Mouse (Mus musculus) MEL (cell line): ENCODE data around the gene Jdp2. TPM values are rescaled to one million over a fixed set of nuclear protein-coding genes. Genes with fewer than 3 reads are reported as not detected.
A peak's percentile ranks its signal among the peaks of the same experiment; 100 is the strongest.

Source experiments
- DNase-seq: peaks from one replicate; pipeline ENCODE4 v3.0.0; 2011; ENCODE audit warnings: low read depth, low spot score
- H3K27ac ChIP-seq: 2 replicates; pipeline ENCODE4 v1.5.1; 2012; ENCODE audit warnings: low read depth, mild to moderate bottlenecking, control low read depth, low read length, moderate library complexity; ENCODE audit not compliant: control insufficient read depth
- H3K27me3 ChIP-seq, 2 experiments: fragments of 150-350 bp in 1 of 2; sonication (generic) in 1 of 2; 2 replicates each; pipeline ENCODE4 v1.6.1; 2012; ENCODE audit warnings: low read length in 2 of 2, mild to moderate bottlenecking in 2 of 2, improper control_type of control experiment in 1 of 2, moderate library complexity in 1 of 2; ENCODE audit not compliant: insufficient read depth in 2 of 2, control insufficient read depth in 1 of 2
- H3K36me3 ChIP-seq, 2 experiments: 2 replicates each; pipeline ENCODE4 v1.6.1; 2012 to 2014; ENCODE audit warnings: low read length in 2 of 2, improper control_type of control experiment in 1 of 2, inconsistent platforms in 1 of 2, mild to moderate bottlenecking in 1 of 2; ENCODE audit not compliant: insufficient read depth in 2 of 2, control insufficient read depth in 1 of 2
- H3K4me1 ChIP-seq, 2 experiments: fragments of 150-350 bp in 1 of 2; sonication (generic) in 1 of 2; 2 replicates each; pipeline ENCODE4 v1.6.1; 2012; ENCODE audit warnings: low read length in 2 of 2, improper control_type of control experiment in 1 of 2, mild to moderate bottlenecking in 1 of 2; ENCODE audit not compliant: insufficient read depth in 2 of 2, control insufficient read depth in 1 of 2
- H3K4me3 ChIP-seq, 2 experiments: fragments of 150-350 bp in 1 of 2; sonication (generic) in 1 of 2; 2 replicates each; pipeline ENCODE4 v1.5.1; 2012; ENCODE audit warnings: low read depth in 2 of 2, low read length in 2 of 2, mild to moderate bottlenecking in 2 of 2, moderate library complexity in 2 of 2, control low read depth in 1 of 2, improper control_type of control experiment in 1 of 2; ENCODE audit not compliant: control insufficient read depth in 1 of 2, insufficient read depth in 1 of 2
- H3K79me2 ChIP-seq: 2 replicates; pipeline ENCODE4 v1.6.1; 2012; ENCODE audit warnings: mild to moderate bottlenecking, low read length, moderate library complexity; ENCODE audit not compliant: control insufficient read depth, poor library complexity, insufficient read depth
- H3K9ac ChIP-seq: 2 replicates; pipeline ENCODE4 v1.6.1; 2012; ENCODE audit warnings: low read depth, mild to moderate bottlenecking, control low read depth, low read length, moderate library complexity; ENCODE audit not compliant: control insufficient read depth, poor library complexity, severe bottlenecking
- H3K9me3 ChIP-seq: fragments of 150-350 bp; sonication (generic); replicated peaks from 2 replicates; pipeline ENCODE4 v1.6.1; 2012; ENCODE audit warnings: mild to moderate bottlenecking, low read length, improper control_type of control experiment, moderate library complexity; ENCODE audit not compliant: insufficient read depth
- BHLHE40 ChIP-seq: IDR thresholded peaks from 2 replicates; pipeline ENCODE4 v1.6.1; 2012; ENCODE audit warnings: low read depth, mild to moderate bottlenecking, inconsistent platforms, low read length, improper control_type of control experiment, borderline replicate concordance
- CHD2 ChIP-seq: IDR thresholded peaks from 2 replicates; pipeline ENCODE4 v1.6.1; 2011; ENCODE audit warnings: low read length, improper control_type of control experiment
- CTCF ChIP-seq, 3 experiments: IDR thresholded peaks in 2 of 3; conservative IDR thresholded peaks in 1 of 3; 2 replicates each; pipeline ENCODE4 v1.5.1; 2011 to 2012; ENCODE audit warnings: low read length in 3 of 3, low read depth in 2 of 3, mild to moderate bottlenecking in 2 of 3, improper control_type of control experiment in 1 of 3, inconsistent platforms in 1 of 3, mixed read lengths in 1 of 3, moderate library complexity in 1 of 3; ENCODE audit not compliant: control insufficient read depth in 1 of 3, insufficient read depth in 1 of 3, poor library complexity in 1 of 3, severe bottlenecking in 1 of 3
- E2F4 ChIP-seq: IDR thresholded peaks from 2 replicates; pipeline ENCODE4 v1.6.1; 2011; ENCODE audit warnings: low read depth, low read length, improper control_type of control experiment, borderline replicate concordance
- GABPA ChIP-seq: IDR thresholded peaks from 2 replicates; pipeline ENCODE4 v1.6.1; 2012; ENCODE audit warnings: low read depth, mild to moderate bottlenecking, inconsistent platforms, low read length, improper control_type of control experiment, moderate library complexity
- KAT2A ChIP-seq: conservative IDR thresholded peaks from 2 replicates; pipeline ENCODE4 v1.6.1; 2012; ENCODE audit warnings: low read depth, low read length, improper control_type of control experiment, inconsistent platforms
- MXI1 ChIP-seq: IDR thresholded peaks from 2 replicates; pipeline ENCODE4 v1.6.1; 2011; ENCODE audit warnings: mild to moderate bottlenecking, low read depth, low read length, improper control_type of control experiment
- NRF1 ChIP-seq: IDR thresholded peaks from 2 replicates; pipeline ENCODE4 v1.6.1; 2014; ENCODE audit warnings: low read depth, mild to moderate bottlenecking, inconsistent platforms, low read length, improper control_type of control experiment, moderate library complexity; ENCODE audit not compliant: poor library complexity, insufficient read depth, severe bottlenecking
- POLR2AphosphoS2 ChIP-seq: IDR thresholded peaks from 2 replicates; pipeline ENCODE4 v1.6.1; 2011; ENCODE audit warnings: low read length, improper control_type of control experiment
- RAD21 ChIP-seq: IDR thresholded peaks from 2 replicates; pipeline ENCODE4 v1.6.1; 2011; ENCODE audit warnings: mild to moderate bottlenecking, low read depth, low read length, improper control_type of control experiment
- RCOR1 ChIP-seq: IDR thresholded peaks from 2 replicates; pipeline ENCODE4 v1.6.1; 2012; ENCODE audit warnings: low read depth, mild to moderate bottlenecking, inconsistent platforms, low read length, improper control_type of control experiment
- SIN3A ChIP-seq: IDR thresholded peaks from 2 replicates; pipeline ENCODE4 v1.6.1; 2012; ENCODE audit warnings: low read length, improper control_type of control experiment, inconsistent platforms
- SMC3 ChIP-seq: IDR thresholded peaks from 2 replicates; pipeline ENCODE4 v1.6.1; 2011; ENCODE audit warnings: low read depth, low read length, improper control_type of control experiment
- USF1 ChIP-seq: IDR thresholded peaks from 2 replicates; pipeline ENCODE4 v1.6.1; 2014; ENCODE audit warnings: low read depth, mild to moderate bottlenecking, inconsistent platforms, low read length, improper control_type of control experiment, moderate library complexity
- ZC3H11A ChIP-seq: IDR thresholded peaks from 2 replicates; pipeline ENCODE4 v1.6.1; 2012; ENCODE audit warnings: low read depth, mild to moderate bottlenecking, inconsistent platforms, low read length, improper control_type of control experiment
- ZKSCAN1 ChIP-seq: IDR thresholded peaks from 2 replicates; pipeline ENCODE4 v1.6.1; 2012; ENCODE audit warnings: low read depth, mild to moderate bottlenecking, inconsistent platforms, low read length, improper control_type of control experiment, moderate library complexity
- ZNF384 ChIP-seq: IDR thresholded peaks from 2 replicates; pipeline ENCODE4 v1.6.1; 2012; ENCODE audit warnings: low read depth, mild to moderate bottlenecking, inconsistent platforms, low read length, improper control_type of control experiment
- polyA plus RNA-seq, 2 experiments: library from polyadenylated mRNA; stranded (reverse) in 1 of 2; unstranded in 1 of 2; fragments of >175 nt in 1 of 2; fragments of >200 nt in 1 of 2; gene quantifications; 2 replicates each; pipeline versions ENCODE4 v1.2.1 to v1.2.4; 2012; ENCODE audit warnings: low replicate concordance in 2 of 2, low read depth in 1 of 2; ENCODE audit not compliant: insufficient read length in 2 of 2, insufficient read depth in 1 of 2, missing spikeins in 1 of 2
- total RNA-seq: library from RNA; depleted of rRNA; stranded (reverse); fragments of 300-350 nt; gene quantifications from 2 replicates; pipeline ENCODE4 v1.2.3, GENCODE M21; 2012

Jdp2 gene
- total and polyA plus RNA-seq, 3 experiments = 2.3 to 9.1 TPM; not detected in 1

DNA sequence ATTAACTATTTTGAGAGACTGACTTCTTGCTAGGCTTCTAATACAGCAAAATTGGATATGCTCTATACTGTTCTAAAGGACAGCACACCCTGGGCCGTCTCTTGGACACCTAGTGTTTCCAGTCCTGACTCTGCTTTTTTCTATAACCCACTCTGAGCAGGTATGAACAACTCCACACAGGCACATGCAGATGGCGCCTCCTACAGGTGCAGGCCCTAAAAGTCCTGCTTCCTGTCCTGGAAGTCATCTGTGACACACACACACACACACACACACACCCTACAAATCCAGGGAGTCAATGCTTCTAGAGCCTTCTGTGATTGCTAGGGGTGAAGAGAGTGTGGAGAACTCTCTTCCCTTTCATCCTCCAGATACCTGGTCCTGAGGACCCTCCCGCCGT, 46.8 kb downstream of the Jdp2 start:
- peaks cover 0 to 6% of the 10 kb centered on the region in 2 experiments; a peak in 2 of 4 replicates for H3K36me3 ChIP-seq
- H3K9me3 ChIP-seq = no peaks in the 10 kb centered on the region
- H3K4me1 ChIP-seq = peaks cover 5 to 8% of the 10 kb centered on the region in 2 experiments
- H3K4me3 ChIP-seq = no peak overlapping the region
- no peak overlapping the region for H3K27ac ChIP-seq
- H3K9ac ChIP-seq = no peak overlapping the region
- no peaks in the 10 kb centered on the region for H3K27me3 ChIP-seq
- H3K79me2 ChIP-seq = no peaks in the 10 kb centered on the region
- DNase-seq = peak; percentile 16
- peak; percentile 26 to 49 (median 46); a peak in 5 of 6 replicates for TF ChIP-seq CTCF (IDR thresholded peaks at IDR 0.05 in 2 of 3, conservative IDR thresholded peaks at IDR 0.05 in 1 of 3; ENCODE audit: control insufficient read depth in 1 of 3, insufficient read depth in 1 of 3, low read depth in 2 of 3, low read length in 3 of 3, poor library complexity in 1 of 3, severe bottlenecking in 1 of 3)
- no peak for TF ChIP-seq POLR2AphosphoS2
- peak; percentile 35 for TF ChIP-seq SMC3
- TF ChIP-seq CHD2 = no peak
- peak; percentile 48 for TF ChIP-seq RAD21
- TF ChIP-seq USF1 = no peak
- no peak for TF ChIP-seq BHLHE40

GRCm38 (mm10) chr12:85647346-85647745, 48.5 kb downstream of the Jdp2 start:
- Histone ChIP-seq H3K4me1 (no peaks in the 10 kb centered on the region), H3K9me3 (no peaks in the 10 kb centered on the region), H3K27me3 (no peaks in the 10 kb centered on the region), H3K79me2 (no peaks in the 10 kb centered on the region), H3K9ac (no peak overlapping the region), H3K4me3 (no peak overlapping the region), H3K27ac (no peak overlapping the region), H3K36me3 (no peaks in the 10 kb centered on the region)
- peak; percentile 9 for DNase-seq
- TF ChIP-seq KAT2A = no peak
- no peak for TF ChIP-seq MXI1
- TF ChIP-seq ZNF384 = no peak
- no peak for TF ChIP-seq RCOR1
- peak in 1 of 3 experiments; percentile 33; a peak in 2 of 6 replicates for TF ChIP-seq CTCF (IDR thresholded peaks at IDR 0.05 in 2 of 3, conservative IDR thresholded peaks at IDR 0.05 in 1 of 3; ENCODE audit: control insufficient read depth in 1 of 3, insufficient read depth in 1 of 3, low read depth in 2 of 3, low read length in 3 of 3, poor library complexity in 1 of 3, severe bottlenecking in 1 of 3)

- H3K9me3 ChIP-seq = no peaks in the 10 kb centered on the region
- H3K36me3 ChIP-seq = no peaks in the 10 kb centered on the region
- no peak overlapping the region for H3K4me3 ChIP-seq
- no peaks in the 10 kb centered on the region for H3K27me3 ChIP-seq
- H3K9ac ChIP-seq = no peak overlapping the region
- peak; percentile 15 for DNase-seq
- TF ChIP-seq NRF1 = no peak
- no peak for TF ChIP-seq E2F4
- TF ChIP-seq SIN3A = no peak
- TF ChIP-seq ZC3H11A = no peak
- TF ChIP-seq GABPA = no peak
- TF ChIP-seq MXI1 = no peak
- no peak for TF ChIP-seq SMC3
- TF ChIP-seq ZKSCAN1 = no peak
- no peaks in the 10 kb centered on the region for H3K79me2 ChIP-seq
- no peaks in the 10 kb centered on the region for H3K4me1 ChIP-seq
- H3K27ac ChIP-seq = no peak overlapping the region
These were observed 49.1 kb downstream of the Jdp2 start for GRCm38 (mm10) chr12:85647955-85648354.
